Comparison of ENCODE assay signal across 8 mouse cellular contexts in genomic region chr5:30666391-30667195, GRCm38 (mm10). TPM values are rescaled to one million over a fixed set of nuclear protein-coding genes. Genes with fewer than 3 reads are reported as not detected.
DNase-seq lines count a peak whose midpoint lies in the region; ATAC-seq and TF ChIP-seq lines count a peak whose summit lies in the region.

Cenpa (plus strand) TSS chr5:30666777.

- no peaks in the 10 kb centered on the region for H3K27me3 ChIP-seq in kidney, embryonic 14.5 days (ENCODE audit: control insufficient read depth, insufficient read depth, low read length)
- H3K27me3 ChIP-seq in limb, embryonic 15.5 days = no peaks in the 10 kb centered on the region

- DNase-seq in A20 (ENCODE audit: low read depth, low spot score) = peak; percentile 97
- peak; percentile 97 to 98 for DNase-seq in heart, adult 9 months (ENCODE audit: low spot score in 2 of 2)
- peak; percentile 82 to 90 for DNase-seq in monocyte, adult 2 months (ENCODE audit: low read depth in 1 of 2, low spot score in 2 of 2)
- DNase-seq in spleen, postnatal 36 days (ENCODE audit: low spot score in 2 of 2) = peak; percentile 94 to 96

- peaks cover 28% of the 10 kb centered on the region for H3K36me3 ChIP-seq in kidney, embryonic 14.5 days (ENCODE audit: control insufficient read depth, insufficient read depth, low read length)
- H3K36me3 ChIP-seq in limb, embryonic 15.5 days = peaks cover 8% of the 10 kb centered on the region; the same call in 1 of the 2 replicates

- H3K9me3 ChIP-seq in kidney, embryonic 14.5 days (ENCODE audit: control insufficient read depth, low read length) = no peaks in the 10 kb centered on the region
- no peaks in the 10 kb centered on the region for H3K9me3 ChIP-seq in limb, embryonic 15.5 days

- H3K4me3 ChIP-seq in bone marrow macrophage, adult 2 months (ENCODE audit: insufficient read depth, low read length) = peak within 1 kb of the TSS; percentile 84
- peak within 1 kb of the TSS; percentile 81 for H3K4me3 ChIP-seq in embryonic fibroblast, embryonic 13.5 days (ENCODE audit: insufficient read depth, low read length)
- peak within 1 kb of the TSS; percentile 70 for H3K4me3 ChIP-seq in kidney, embryonic 14.5 days (ENCODE audit: low read length)
- H3K4me3 ChIP-seq in limb, embryonic 15.5 days = peak within 1 kb of the TSS; percentile 74

- under 1% methylated on average over 40 of the region's 40 CpGs for WGBS in kidney, embryonic 14.5 days
- under 1% methylated on average over 40 of the region's 40 CpGs for WGBS in limb, embryonic 15.5 days

- no peak for TF ChIP-seq CTCF in bone marrow macrophage, adult 2 months (IDR thresholded peaks at IDR 0.05; ENCODE audit: low read depth, low read length)
- no peak for TF ChIP-seq CTCF in embryonic fibroblast, embryonic 13.5 days (IDR thresholded peaks at IDR 0.05; ENCODE audit: borderline replicate concordance, insufficient read depth, low read length)

- ATAC-seq in kidney, embryonic 14.5 days (ENCODE audit: low FRiP score, low TSS enrichment) = peak; percentile 94
- ATAC-seq in limb, embryonic 15.5 days (ENCODE audit: insufficient number of reproducible peaks, low FRiP score, low TSS enrichment, low read depth) = peak; percentile 91

- peak within 1 kb of the TSS; percentile 96 for H3K27ac ChIP-seq in bone marrow macrophage, adult 2 months (ENCODE audit: insufficient read depth, low read depth, low read length)
- H3K27ac ChIP-seq in embryonic fibroblast, embryonic 13.5 days (ENCODE audit: insufficient read depth, low read length) = peak within 1 kb of the TSS; percentile 81
- peak within 1 kb of the TSS; percentile 79; the same call in 1 of the 2 replicates for H3K27ac ChIP-seq in kidney, embryonic 14.5 days (ENCODE audit: low read depth, low read length)
- H3K27ac ChIP-seq in limb, embryonic 15.5 days = peak within 1 kb of the TSS; percentile 88

- TF ChIP-seq POLR2A in bone marrow macrophage, adult 2 months (IDR thresholded peaks at IDR 0.05; ENCODE audit: borderline replicate concordance, low read depth, low read length) = no peak
- TF ChIP-seq POLR2A in embryonic fibroblast, embryonic 13.5 days (IDR thresholded peaks at IDR 0.05; ENCODE audit: low read depth, low read length) = peak; percentile 88

- peak within 1 kb of the TSS; percentile 78 for H3K9ac ChIP-seq in kidney, embryonic 14.5 days (ENCODE audit: low read depth, low read length)
- peak within 1 kb of the TSS; percentile 50 for H3K9ac ChIP-seq in limb, embryonic 15.5 days

- peaks cover 30% of the 10 kb centered on the region for H3K4me1 ChIP-seq in bone marrow macrophage, adult 2 months (ENCODE audit: control insufficient read depth, insufficient read depth, low read length)
- no peaks in the 10 kb centered on the region for H3K4me1 ChIP-seq in embryonic fibroblast, embryonic 13.5 days (ENCODE audit: control insufficient read depth, insufficient read depth, low read length)
- H3K4me1 ChIP-seq in kidney, embryonic 14.5 days (ENCODE audit: control insufficient read depth, insufficient read depth, low read length) = peaks cover 18% of the 10 kb centered on the region
- peaks cover 19% of the 10 kb centered on the region for H3K4me1 ChIP-seq in limb, embryonic 15.5 days

- peak within 1 kb of the TSS; percentile 63 for H3K4me2 ChIP-seq in kidney, embryonic 14.5 days (replicated peaks; ENCODE audit: low read depth, low read length)
- H3K4me2 ChIP-seq in limb, embryonic 15.5 days = peak within 1 kb of the TSS; percentile 72

RNA-seq across cellular contexts. Expression of gene Cenpa, which starts in this region (rescaled TPM):
- 81.0 and 87.8 TPM in 2 replicates for polyA plus RNA-seq in bone marrow macrophage, adult 2 months (2012; ENCODE audit: insufficient read depth, insufficient read length, missing spikeins)
- 37.9 and 59.8 TPM in 2 replicates for polyA plus RNA-seq in embryonic fibroblast, embryonic 13.5 days (2011; ENCODE audit: insufficient read length, low read depth, missing spikeins)
- 363 and 456 TPM in 2 replicates for polyA plus RNA-seq in kidney, embryonic 14.5 days (2014; fragmentation: Nextera tagmentation; extraction: Ambion mirVana)
- polyA plus RNA-seq in limb, embryonic 15.5 days (2015; fragmentation: Nextera tagmentation; extraction: Ambion mirVana) = 213 and 217 TPM in 2 replicates

Comparison
In these comparisons a context has a peak if more than half of its experiments do, and no peak if none do; other contexts are left out.
1. Peak in every context shown above with its lines: DNase-seq, ATAC-seq, H3K4me3 ChIP-seq and H3K27ac ChIP-seq.